8 mouse cellular contexts compared by ENCODE assay signal in genomic region chr2:118543893-118544799, GRCm38 (mm10). TPM values are rescaled to one million over a fixed set of nuclear protein-coding genes. Genes with fewer than 3 reads are reported as not detected.
A peak's percentile ranks its signal among the peaks of the same experiment; 100 is the strongest.
DNase-seq lines count a peak whose midpoint lies in the region; ATAC-seq and TF ChIP-seq lines count a peak whose summit lies in the region.

No protein-coding gene starts in this region.

- peak; percentile 81 for ATAC-seq in limb, embryonic 14.5 days (ENCODE audit: low FRiP score, low read depth)
- ATAC-seq in midbrain, embryonic 13.5 days: peak; percentile 70
- peak; percentile 87 for ATAC-seq in stomach, embryonic 14.5 days (ENCODE audit: insufficient number of reproducible peaks, insufficient read depth, low FRiP score, low read depth)

- H3K9me3 ChIP-seq in embryonic facial prominence, embryonic 10.5 days: no peaks in the 10 kb centered on the region
- no peaks in the 10 kb centered on the region for H3K9me3 ChIP-seq in limb, embryonic 14.5 days (ENCODE audit: control insufficient read depth, low read length)
- H3K9me3 ChIP-seq in midbrain, embryonic 13.5 days: no peaks in the 10 kb centered on the region
- H3K9me3 ChIP-seq in stomach, embryonic 14.5 days (ENCODE audit: control insufficient read depth, low read depth, low read length): no peaks in the 10 kb centered on the region

- peaks cover 98% of the 10 kb centered on the region for H3K4me1 ChIP-seq in embryonic facial prominence, embryonic 10.5 days
- peaks cover 87% of the 10 kb centered on the region for H3K4me1 ChIP-seq in limb, embryonic 14.5 days (ENCODE audit: control insufficient read depth, insufficient read depth, low read length)
- peaks cover 60% of the 10 kb centered on the region for H3K4me1 ChIP-seq in midbrain, embryonic 13.5 days (replicated peaks)
- peaks cover 77% of the 10 kb centered on the region for H3K4me1 ChIP-seq in stomach, embryonic 14.5 days (ENCODE audit: control insufficient read depth, insufficient read depth, low read length)

- H3K27me3 ChIP-seq in embryonic facial prominence, embryonic 10.5 days (replicated peaks; ENCODE audit: low read depth, poor library complexity, severe bottlenecking): peaks cover 16% of the 10 kb centered on the region; the same call in 1 of the 2 replicates
- H3K27me3 ChIP-seq in limb, embryonic 14.5 days (ENCODE audit: control insufficient read depth, insufficient read depth, low read length): no peaks in the 10 kb centered on the region
- peaks cover 27% of the 10 kb centered on the region for H3K27me3 ChIP-seq in midbrain, embryonic 13.5 days
- no peaks in the 10 kb centered on the region for H3K27me3 ChIP-seq in stomach, embryonic 14.5 days (ENCODE audit: control insufficient read depth, insufficient read depth, low read length)

- peak overlapping the region; percentile 91 for H3K27ac ChIP-seq in embryonic facial prominence, embryonic 10.5 days (replicated peaks)
- H3K27ac ChIP-seq in limb, embryonic 14.5 days (replicated peaks; ENCODE audit: low read depth, low read length): peak overlapping the region; percentile 92
- peak overlapping the region; percentile 54; the same call in 1 of the 2 replicates for H3K27ac ChIP-seq in midbrain, embryonic 13.5 days
- peak overlapping the region; percentile 99 for H3K27ac ChIP-seq in stomach, embryonic 14.5 days (ENCODE audit: low read length)

- H3K36me3 ChIP-seq in embryonic facial prominence, embryonic 10.5 days (replicated peaks): peaks cover 7% of the 10 kb centered on the region
- 0 out of 2 replicates have a peak, but pooled peaks cover 2% of the 10 kb centered on the region for H3K36me3 ChIP-seq in limb, embryonic 14.5 days (ENCODE audit: control insufficient read depth, insufficient read depth, low read length)
- no peaks in the 10 kb centered on the region for H3K36me3 ChIP-seq in midbrain, embryonic 13.5 days
- H3K36me3 ChIP-seq in stomach, embryonic 14.5 days (ENCODE audit: control insufficient read depth, insufficient read depth, low read length): no peaks in the 10 kb centered on the region

- peak overlapping the region; percentile 36 for H3K9ac ChIP-seq in limb, embryonic 14.5 days (ENCODE audit: low read depth, low read length, severe bottlenecking)
- H3K9ac ChIP-seq in midbrain, embryonic 13.5 days (replicated peaks): peak overlapping the region; percentile 56
- H3K9ac ChIP-seq in stomach, embryonic 14.5 days (replicated peaks; ENCODE audit: low read depth, low read length): peak overlapping the region; percentile 22; the same call in 1 of the 2 replicates

- 9% methylated on average over 23 of the region's 23 CpGs for whole genome bisulfite sequencing in embryonic facial prominence, embryonic 10.5 days
- 8% methylated on average over 23 of the region's 23 CpGs for WGBS in limb, embryonic 14.5 days
- 9% methylated on average over 23 of the region's 23 CpGs for WGBS in midbrain, embryonic 13.5 days
- WGBS in stomach, embryonic 14.5 days: 8% methylated on average over 23 of the region's 23 CpGs

- peak overlapping the region; percentile 93 for H3K4me3 ChIP-seq in embryonic facial prominence, embryonic 10.5 days
- H3K4me3 ChIP-seq in limb, embryonic 14.5 days (replicated peaks; ENCODE audit: low read length): peak overlapping the region; percentile 36
- peak overlapping the region; percentile 32 for H3K4me3 ChIP-seq in midbrain, embryonic 13.5 days (replicated peaks)
- peak overlapping the region; percentile 27 for H3K4me3 ChIP-seq in stomach, embryonic 14.5 days (ENCODE audit: low read depth, low read length)

- TF ChIP-seq POLR2A in limb, embryonic 14.5 days (IDR thresholded peaks at IDR 0.05; ENCODE audit: borderline replicate concordance, extremely low read depth, insufficient read depth, insufficient read length): no peak

- DNase-seq in 3T3-L1 (ENCODE audit: low read depth, low spot score): peak; percentile 97
- peak; percentile 73 to 79 for DNase-seq in adrenal gland, adult 18-20 months (ENCODE audit: low spot score in 2 of 2)
- peak; percentile 91 for DNase-seq in embryonic facial prominence, embryonic 10.5 days (ENCODE audit: low spot score)
- DNase-seq in heart, adult 18-20 months: peak; percentile 86 to 87
- peak; percentile 97 for DNase-seq in kidney, adult 11 months
- peak; percentile 94 for DNase-seq in limb, embryonic 14.5 days (ENCODE audit: low spot score)

- H3K4me2 ChIP-seq in limb, embryonic 14.5 days (replicated peaks; ENCODE audit: low read depth, low read length, severe bottlenecking): peak overlapping the region; percentile 92
- peak overlapping the region; percentile 51 for H3K4me2 ChIP-seq in midbrain, embryonic 13.5 days (replicated peaks)
- peak overlapping the region; percentile 95 for H3K4me2 ChIP-seq in stomach, embryonic 14.5 days (replicated peaks; ENCODE audit: low read depth, low read length)

RNA-seq across cellular contexts. Expression of gene Bmf, which starts 5.3 kb away (rescaled TPM):
- 1 to 10 TPM; 6.6 to 6.8 TPM for total RNA-seq in adrenal gland, adult 18-20 months (2021)
- 5.6 and 6.0 TPM in 2 replicates for polyA plus RNA-seq in embryonic facial prominence, embryonic 10.5 days (2016; fragmentation: Nextera tagmentation; extraction: Ambion mirVana)
- total RNA-seq in heart, adult 18-20 months (2021): 1 to 10 TPM; 5.2 to 5.4 TPM
- polyA plus RNA-seq in limb, embryonic 14.5 days (2012; rRNA removed): 28.4 and 29.2 TPM in 2 replicates
- polyA plus RNA-seq in limb, embryonic 14.5 days (2014; fragmentation: Nextera tagmentation; extraction: Ambion mirVana): 5.1 and 6.2 TPM in 2 replicates
- 4.0 and 4.7 TPM in 2 replicates for polyA plus RNA-seq in midbrain, embryonic 13.5 days (2015; fragmentation: Nextera tagmentation; extraction: Ambion mirVana)
- 7.7 and 8.2 TPM in 2 replicates for polyA plus RNA-seq in stomach, embryonic 14.5 days (2014; fragmentation: Nextera tagmentation; extraction: Ambion mirVana)

RNA-seq across cellular contexts. Expression of gene Bub1b, which starts 53.9 kb away (rescaled TPM):
- 1 to 10 TPM; 1.3 to 2.5 TPM for total RNA-seq in adrenal gland, adult 18-20 months (2021)
- polyA plus RNA-seq in embryonic facial prominence, embryonic 10.5 days (2016; fragmentation: Nextera tagmentation; extraction: Ambion mirVana): 162 and 169 TPM in 2 replicates
- total RNA-seq in heart, adult 18-20 months (2021): 1 to 10 TPM in 1 of 2 experiments, under 1 TPM in 1; 0.82 to 1.8 TPM
- 48.5 and 53.5 TPM in 2 replicates for polyA plus RNA-seq in limb, embryonic 14.5 days (2012; rRNA removed)
- polyA plus RNA-seq in limb, embryonic 14.5 days (2014; fragmentation: Nextera tagmentation; extraction: Ambion mirVana): 64.4 and 70.4 TPM in 2 replicates
- polyA plus RNA-seq in midbrain, embryonic 13.5 days (2015; fragmentation: Nextera tagmentation; extraction: Ambion mirVana): 37.4 and 38.0 TPM in 2 replicates
- 80.4 and 81.2 TPM in 2 replicates for polyA plus RNA-seq in stomach, embryonic 14.5 days (2014; fragmentation: Nextera tagmentation; extraction: Ambion mirVana)

Comparison
In these comparisons a context has a peak if more than half of its experiments do, and no peak if none do; other contexts are left out.
1. Peak in every context shown above with its lines: DNase-seq, ATAC-seq, H3K4me3 ChIP-seq and H3K27ac ChIP-seq.
2. H3K4me3 ChIP-seq: peak in every context shown above with its lines; median percentile 93 in embryonic facial prominence, embryonic 10.5 days; 36 in limb, embryonic 14.5 days; 32 in midbrain, embryonic 13.5 days; 27 in stomach, embryonic 14.5 days.